Mouse (Mus musculus): ENCODE results near the gene Arid3a. TPM values are rescaled to one million over a fixed set of nuclear protein-coding genes. Genes with fewer than 3 reads are reported as not detected.

Gene Arid3a
- total and polyA plus RNA-seq, 3 experiments = 48.4 to 114 (median 94.4) TPM

DNA sequence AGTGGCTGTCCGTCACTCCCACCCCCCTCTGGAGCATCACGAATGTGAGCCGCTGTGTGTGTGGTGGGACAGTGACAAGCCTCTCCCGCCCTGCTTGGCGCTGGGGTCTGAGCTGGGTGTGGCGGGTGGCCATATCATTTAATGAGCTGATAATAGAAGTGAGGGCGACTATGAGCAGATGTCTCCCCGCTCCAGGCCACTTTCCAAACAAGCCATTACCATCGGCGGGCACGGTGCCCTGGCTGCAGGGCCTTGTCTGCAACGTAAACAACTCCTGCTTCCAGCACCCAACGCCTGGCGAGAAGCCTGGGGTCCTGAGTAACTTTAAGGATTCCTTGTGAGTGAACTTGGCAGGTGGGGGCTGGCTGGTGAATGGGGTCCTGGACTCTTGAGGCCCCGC, 71.0 kb downstream of the Arid3a start:
- Histone ChIP-seq H3K36me3 (replicated peaks in 1 of 2; ENCODE audit: control insufficient read depth in 1 of 2, insufficient read depth in 1 of 2, low read length in 1 of 2) (peaks cover 10 to 67% of the 10 kb centered on the region in 2 experiments), H3K27ac (ENCODE audit: insufficient read depth, low read depth) (no peak overlapping the region), H3K9me3 (replicated peaks; ENCODE audit: low read length) (no peaks in the 10 kb centered on the region), H3K4me2 (ENCODE audit: insufficient read depth, low read depth, poor library complexity, severe bottlenecking) (no peak overlapping the region), H3K4me3 (replicated peaks in 1 of 3; ENCODE audit: low read depth in 2 of 3, low read length in 2 of 3, poor library complexity in 1 of 3) (no peak overlapping the region), H3K27me3 (replicated peaks) (no peaks in the 10 kb centered on the region), H3K4me1 (ENCODE audit: control insufficient read depth in 1 of 2, insufficient read depth in 2 of 2) (peaks cover 0 to 22% of the 10 kb centered on the region in 2 experiments; a peak in 2 of 4 replicates), H3K9ac (ENCODE audit: insufficient read depth, low read depth) (no peak overlapping the region), H3K79me2 (replicated peaks; ENCODE audit: control insufficient read depth, extremely low read depth, insufficient read depth, poor library complexity, severe bottlenecking) (no peaks in the 10 kb centered on the region)
- dilution Hi-C loops (cut with MboI; ENCODE audit: extremely low pct_ligation_motif_present, extremely low pct_unique_long_range_greater_than_20kb, low sequenced_read_pairs) = no loop called here
- TF ChIP-seq ETS1 (conservative IDR thresholded peaks at IDR 0.05; ENCODE audit: low read depth, low read length) (no peak), CTCF (conservative IDR thresholded peaks at IDR 0.05 in 1 of 2, IDR thresholded peaks at IDR 0.05 in 1 of 2; ENCODE audit: low read depth in 2 of 2, low read length in 2 of 2) (no peak), PAX5 (IDR thresholded peaks at IDR 0.05; ENCODE audit: low read length) (no peak), UBTF (IDR thresholded peaks at IDR 0.05; ENCODE audit: low read depth, low read length) (no peak), POLR2AphosphoS2 (IDR thresholded peaks at IDR 0.05; ENCODE audit: low read depth, low read length) (no peak), NRF1 (IDR thresholded peaks at IDR 0.05; ENCODE audit: low read depth, low read length) (no peak), JUN (IDR thresholded peaks at IDR 0.05; ENCODE audit: insufficient read depth, low read depth, low read length) (no peak), ELF1 (IDR thresholded peaks at IDR 0.05; ENCODE audit: low read depth, low read length) (no peak), RAD21 (IDR thresholded peaks at IDR 0.05; ENCODE audit: low read depth, low read length) (no peak), IRF4 (IDR thresholded peaks at IDR 0.05; ENCODE audit: low read depth, low read length) (no peak), ZNF384 (IDR thresholded peaks at IDR 0.05; ENCODE audit: low read depth, low read length) (no peak), JUND (conservative IDR thresholded peaks at IDR 0.05; ENCODE audit: low read depth, low read length) (no peak), MEF2A (IDR thresholded peaks at IDR 0.05; ENCODE audit: borderline replicate concordance, low read depth, low read length) (no peak), MAX (IDR thresholded peaks at IDR 0.05; ENCODE audit: low read length) (no peak), SIN3A (IDR thresholded peaks at IDR 0.05; ENCODE audit: low read length) (no peak), TCF12 (IDR thresholded peaks at IDR 0.05; ENCODE audit: low read depth, low read length) (no peak), KAT2A (IDR thresholded peaks at IDR 0.05; ENCODE audit: insufficient replicate concordance, low read length) (no peak), E2F4 (IDR thresholded peaks at IDR 0.05; ENCODE audit: insufficient replicate concordance, low read depth, low read length) (no peak), CHD1 (IDR thresholded peaks at IDR 0.05; ENCODE audit: low read depth, low read length) (no peak)
- in situ Hi-C loops (cut with MboI; ENCODE audit: low pct_ligation_motif_present, low pct_unique_long_range_greater_than_20kb, low sequenced_read_pairs) = no loop called here
- no peak for DNase-seq (ENCODE audit: extremely low read depth)

DNA sequence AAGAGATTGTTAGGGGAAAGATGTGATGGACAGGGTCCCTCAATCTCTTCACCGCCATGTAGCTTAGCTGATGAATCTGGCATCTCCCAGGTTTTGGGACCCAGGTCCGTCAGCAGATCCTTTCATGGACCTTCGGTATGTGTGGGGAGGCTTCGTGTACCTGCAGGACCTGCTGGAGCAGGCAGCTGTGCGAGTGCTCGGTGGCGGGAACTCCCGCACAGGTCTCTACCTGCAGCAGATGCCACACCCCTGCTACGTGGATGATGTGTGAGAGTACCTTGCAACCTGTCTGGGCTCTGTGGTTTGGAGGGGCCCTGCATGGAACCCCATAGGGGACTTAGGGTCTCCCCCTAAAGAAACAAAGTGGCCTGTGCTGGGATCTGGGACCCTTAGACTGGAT, 75.1 kb downstream of the Arid3a start:
- no peaks in the 10 kb centered on the region for H3K9me3 ChIP-seq (replicated peaks; ENCODE audit: low read length)
- no peak overlapping the region for H3K27ac ChIP-seq (ENCODE audit: insufficient read depth, low read depth)
- H3K79me2 ChIP-seq (replicated peaks; ENCODE audit: control insufficient read depth, extremely low read depth, insufficient read depth, poor library complexity, severe bottlenecking) = no peaks in the 10 kb centered on the region
- peaks cover 0 to 10% of the 10 kb centered on the region in 2 experiments; a peak in 2 of 4 replicates for H3K4me1 ChIP-seq (ENCODE audit: control insufficient read depth in 1 of 2, insufficient read depth in 2 of 2)
- TF ChIP-seq JUN (IDR thresholded peaks at IDR 0.05; ENCODE audit: insufficient read depth, low read depth, low read length) (no peak), TBP (conservative IDR thresholded peaks at IDR 0.05; ENCODE audit: low read depth, low read length) (no peak), IRF4 (IDR thresholded peaks at IDR 0.05; ENCODE audit: low read depth, low read length) (no peak), BHLHE40 (IDR thresholded peaks at IDR 0.05; ENCODE audit: low read depth, low read length) (no peak), ZNF384 (IDR thresholded peaks at IDR 0.05; ENCODE audit: low read depth, low read length) (no peak), ZKSCAN1 (IDR thresholded peaks at IDR 0.05; ENCODE audit: borderline replicate concordance, low read depth, low read length) (no peak)
- DNase-seq (ENCODE audit: extremely low read depth) = no peak
- dilution Hi-C loops (cut with MboI; ENCODE audit: extremely low pct_ligation_motif_present, extremely low pct_unique_long_range_greater_than_20kb, low sequenced_read_pairs) (no loop called here), in situ Hi-C loops (cut with MboI; ENCODE audit: low pct_ligation_motif_present, low pct_unique_long_range_greater_than_20kb, low sequenced_read_pairs) (no loop called here)
- no peak overlapping the region for H3K4me3 ChIP-seq (replicated peaks in 1 of 3; ENCODE audit: low read depth in 2 of 3, low read length in 2 of 3, poor library complexity in 1 of 3)
- no peak overlapping the region for H3K9ac ChIP-seq (ENCODE audit: insufficient read depth, low read depth)
- peaks cover 0 to 79% of the 10 kb centered on the region in 2 experiments for H3K36me3 ChIP-seq (replicated peaks in 1 of 2; ENCODE audit: control insufficient read depth in 1 of 2, insufficient read depth in 1 of 2, low read length in 1 of 2)
- H3K27me3 ChIP-seq (replicated peaks) = no peaks in the 10 kb centered on the region
- H3K4me2 ChIP-seq (ENCODE audit: insufficient read depth, low read depth, poor library complexity, severe bottlenecking) = no peak overlapping the region
